Mouse (Mus musculus) midbrain, embryonic 12.5 days (tissue): ENCODE data around the gene Cytl1. TPM values are rescaled to one million over a fixed set of nuclear protein-coding genes. Genes with fewer than 3 reads are reported as not detected.

Source experiments
- ATAC-seq: fragments of 200-750 bp; cut with Nextera tagmentation; 2 replicates; pipeline ENCODE4 v1.8.0; 2017; ENCODE audit warnings: low read depth, moderate TSS enrichment, moderate library complexity; ENCODE audit not compliant: low FRiP score
- H3K27ac ChIP-seq: fragments of 300-500 bp; sonication (generic); replicated peaks from 2 replicates; pipeline ENCODE4 v1.5.1; 2016; ENCODE audit warnings: mild to moderate bottlenecking
- H3K27me3 ChIP-seq: fragments of 300-500 bp; sonication (generic); 2 replicates; pipeline ENCODE4 v1.6.1; 2016; ENCODE audit warnings: mild to moderate bottlenecking
- H3K36me3 ChIP-seq: fragments of 300-500 bp; sonication (generic); 2 replicates; pipeline ENCODE4 v1.6.1; 2016
- H3K4me1 ChIP-seq: fragments of 300-500 bp; sonication (generic); 2 replicates; pipeline ENCODE4 v1.6.1; 2016
- H3K4me2 ChIP-seq: fragments of 300-500 bp; sonication (generic); replicated peaks from 2 replicates; pipeline ENCODE4 v1.6.1; 2016; ENCODE audit warnings: mild to moderate bottlenecking, moderate library complexity
- H3K4me3 ChIP-seq: fragments of 300-500 bp; sonication (generic); 2 replicates; pipeline ENCODE4 v1.5.1; 2016; ENCODE audit warnings: mild to moderate bottlenecking
- H3K9ac ChIP-seq: fragments of 300-500 bp; sonication (generic); replicated peaks from 2 replicates; pipeline ENCODE4 v1.6.1; 2016; ENCODE audit warnings: mild to moderate bottlenecking, moderate library complexity
- H3K9me3 ChIP-seq: fragments of 300-500 bp; sonication (generic); 2 replicates; pipeline ENCODE4 v1.6.1; 2016; ENCODE audit warnings: mild to moderate bottlenecking
- WGBS: fragments of 180-500 bp; shearing (Covaris S2); methylation state at CpG from one replicate; pipeline ENCODE4 v1.1.7; 2016; 5-methylcytosine and 5-hydroxymethylcytosine counted together
- polyA plus RNA-seq: library from polyadenylated mRNA; unstranded; fragments of >200 nt; fragmentation: Nextera tagmentation; extraction: Ambion mirVana; gene quantifications from 2 replicates; pipeline ENCODE4 v1.2.1, GENCODE M21; 2016

The Cytl1 gene
- polyA plus RNA-seq, 1 experiment from 2014 or later, result 0.50 TPM

DNA sequence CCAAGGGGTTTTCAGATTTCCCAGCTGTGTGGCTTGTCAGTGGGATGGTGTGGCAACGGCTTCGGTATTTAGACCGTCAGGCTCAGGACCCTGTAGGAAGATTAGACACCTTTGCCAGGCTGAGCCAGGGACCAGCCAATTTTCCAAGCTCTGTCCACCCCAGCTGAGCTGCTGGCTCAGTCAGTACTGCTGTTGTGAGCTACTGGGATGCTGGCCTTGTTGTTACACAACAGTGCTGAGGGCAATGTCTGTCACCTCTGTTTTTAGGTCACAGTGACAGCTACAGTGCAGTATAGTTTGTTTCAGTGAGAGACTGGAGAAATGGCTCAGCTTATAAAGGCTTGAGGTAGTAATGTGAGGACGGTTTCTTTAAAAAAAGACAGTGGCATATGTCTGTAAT is 38.7 kb downstream of the Cytl1 start:
- H3K4me2 ChIP-seq, result no peak overlapping the region
- ATAC-seq, result no peak
- 0 out of 2 replicates have a peak, but pooled peaks cover 8% of the 10 kb centered on the region for H3K27me3 ChIP-seq
- no peak overlapping the region for H3K4me3 ChIP-seq
- no peak overlapping the region for H3K27ac ChIP-seq
- 0 out of 2 replicates have a peak, but pooled peaks cover 3% of the 10 kb centered on the region for H3K9me3 ChIP-seq
- peaks cover 3% of the 10 kb centered on the region for H3K4me1 ChIP-seq
- WGBS, result 85% methylated on average over 4 of the region's 4 CpGs
- no peaks in the 10 kb centered on the region for H3K36me3 ChIP-seq
- H3K9ac ChIP-seq, result no peak overlapping the region

DNA sequence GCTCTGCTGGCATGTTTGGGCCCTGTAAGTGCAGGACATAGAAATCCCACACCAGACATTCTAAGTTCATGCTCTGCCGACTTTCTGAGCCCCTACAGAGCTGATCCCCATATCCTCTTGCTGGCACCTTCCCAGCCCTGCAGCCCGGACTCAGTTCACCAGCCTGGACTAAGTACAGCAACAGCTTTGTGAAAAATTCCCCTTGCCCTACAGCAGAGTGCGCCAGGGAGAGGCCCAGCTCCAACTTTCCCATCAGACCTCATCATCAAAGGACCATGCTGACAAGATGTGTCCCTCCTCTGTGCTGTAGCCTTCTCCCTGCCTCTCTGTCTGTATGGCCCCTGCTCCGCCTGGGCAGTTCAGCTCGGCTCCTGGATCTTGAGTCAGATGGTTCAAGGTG is 40.4 kb downstream of the Cytl1 start:
- Histone ChIP-seq H3K9me3 (0 out of 2 replicates have a peak, but pooled peaks cover 3% of the 10 kb centered on the region), H3K4me3 (no peak overlapping the region), H3K27ac (no peak overlapping the region), H3K4me2 (no peak overlapping the region), H3K27me3 (0 out of 2 replicates have a peak, but pooled peaks cover 8% of the 10 kb centered on the region), H3K36me3 (no peaks in the 10 kb centered on the region), H3K4me1 (no peaks in the 10 kb centered on the region), H3K9ac (no peak overlapping the region)
- WGBS, result 57% methylated on average over 5 of the region's 5 CpGs
- no peak for ATAC-seq

DNA sequence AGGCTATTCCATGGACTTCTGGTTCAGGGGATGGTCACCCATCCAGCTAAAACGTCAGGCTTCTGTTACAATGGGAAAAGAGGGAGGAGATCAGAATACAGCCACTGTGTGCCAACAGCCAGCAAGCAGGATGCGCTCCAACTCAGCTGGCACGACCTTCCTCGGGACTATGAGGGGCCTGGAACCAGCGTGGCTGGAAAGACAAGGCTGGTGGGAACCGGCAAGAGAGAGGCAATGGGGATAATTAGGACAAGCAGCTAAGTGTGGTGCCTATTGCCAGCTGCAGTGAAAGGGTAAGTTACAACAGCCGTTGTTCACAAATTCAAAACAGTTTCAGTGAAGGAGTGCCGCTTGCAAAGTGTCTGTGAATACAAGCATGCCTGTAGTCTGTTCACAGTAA is 48.0 kb downstream of the Cytl1 start:
- no peaks in the 10 kb centered on the region for H3K9me3 ChIP-seq
- H3K9ac ChIP-seq, result no peak overlapping the region
- no peak for ATAC-seq
- H3K4me2 ChIP-seq, result no peak overlapping the region
- no peaks in the 10 kb centered on the region for H3K36me3 ChIP-seq
- H3K27ac ChIP-seq, result no peak overlapping the region
- H3K4me3 ChIP-seq, result no peak overlapping the region
- 73% methylated on average over 8 of the region's 8 CpGs for WGBS
- H3K4me1 ChIP-seq, result no peaks in the 10 kb centered on the region
- 0 out of 2 replicates have a peak, but pooled peaks cover 7% of the 10 kb centered on the region for H3K27me3 ChIP-seq

DNA sequence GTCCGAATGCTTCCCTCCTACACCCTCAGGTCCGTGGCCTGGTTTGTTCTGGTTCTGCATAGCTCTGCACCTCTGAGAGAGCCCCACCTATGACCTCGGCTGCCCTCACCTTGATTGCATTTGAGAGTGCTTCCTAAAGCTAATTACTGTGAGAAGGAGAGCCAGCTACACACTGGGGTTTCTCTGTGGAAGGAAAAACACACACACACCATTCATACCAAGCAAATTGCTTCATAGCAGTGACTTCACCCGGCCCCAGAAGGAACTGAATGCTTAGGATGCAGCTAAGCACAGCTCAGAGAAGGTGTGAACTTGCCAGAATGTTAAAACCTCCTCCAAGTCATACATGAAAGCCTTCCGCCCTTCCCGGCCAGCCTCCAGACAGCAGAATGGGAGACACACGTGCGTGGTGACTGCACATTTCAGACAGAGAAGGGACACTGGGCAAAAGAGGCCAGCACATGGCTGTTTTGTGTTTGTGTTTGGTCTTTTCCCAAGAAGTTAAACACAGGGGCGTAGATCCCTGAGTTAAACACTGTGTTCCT is 49.6 kb downstream of the Cytl1 start:
- H3K27me3 ChIP-seq, result 0 out of 2 replicates have a peak, but pooled peaks cover 7% of the 10 kb centered on the region
- no peak overlapping the region for H3K4me2 ChIP-seq
- H3K4me1 ChIP-seq, result no peaks in the 10 kb centered on the region
- 75% methylated on average over 9 of the region's 9 CpGs for WGBS
- no peak overlapping the region for H3K27ac ChIP-seq
- no peak for ATAC-seq
- no peak overlapping the region for H3K4me3 ChIP-seq
- H3K9me3 ChIP-seq, result no peaks in the 10 kb centered on the region
- no peaks in the 10 kb centered on the region for H3K36me3 ChIP-seq
- no peak overlapping the region for H3K9ac ChIP-seq

Other genes with a start within 250 kb of the Cytl1 start
- 5.9 TPM in 2 replicates for gene Stk32b, start 18.3 kb upstream of the Cytl1 start, polyA plus RNA-seq
- 88.4 and 102 TPM in 2 replicates for gene Msx1, start 89.1 kb downstream of the Cytl1 start, polyA plus RNA-seq